Mouse (Mus musculus) thymus, postnatal 0 days (tissue): ENCODE results near the gene Akap13. TPM values are rescaled to one million over a fixed set of nuclear protein-coding genes. Genes with fewer than 3 reads are reported as not detected.
"Not testable (repeated sequence)": the region's sequence is repeated elsewhere in the genome, so short reads cannot be mapped to it uniquely, and the experiment has no call there.

Source experiments
- DNase-seq: peaks from one replicate; pipeline ENCODE4 v3.0.0-alpha.2; 2015; ENCODE audit warnings: low spot score
- polyA plus RNA-seq: library from polyadenylated mRNA; unstranded; fragments of >200 nt; fragmentation: Nextera tagmentation; extraction: Ambion mirVana; gene quantifications from 2 replicates; pipeline ENCODE4 v1.2.1, GENCODE M21; 2015

The Akap13 gene
- polyA plus RNA-seq, 1 experiment from 2014 or later: 72.9 TPM

GRCm38 (mm10) chr7:75594801-75595200, 139.5 kb downstream of the Akap13 start:
- no peak for DNase-seq

GRCm38 (mm10) chr7:75595268-75595667, 139.9 kb downstream of the Akap13 start:
- no peak for DNase-seq

GRCm38 (mm10) chr7:75596058-75596748, 140.9 kb downstream of the Akap13 start:
- peak; percentile 87 for DNase-seq

GRCm38 (mm10) chr7:75597840-75598239, 142.5 kb downstream of the Akap13 start:
- DNase-seq: no peak

GRCm38 (mm10) chr7:75600360-75601075, 145.2 kb downstream of the Akap13 start:
- DNase-seq: peak; percentile 80

- DNase-seq: no peak
Observed at GRCm38 (mm10) chr7:75607248-75607647, 151.9 kb downstream of the Akap13 start.

GRCm38 (mm10) chr7:75608716-75609115, 153.4 kb downstream of the Akap13 start:
- DNase-seq: peak; percentile 60

- DNase-seq: peak; percentile 69
Observed at GRCm38 (mm10) chr7:75609456-75610262, 154.3 kb downstream of the Akap13 start.

- peak; percentile 87 for DNase-seq
Observed at GRCm38 (mm10) chr7:75610391-75610790, 155.1 kb downstream of the Akap13 start.

GRCm38 (mm10) chr7:75611261-75611950, 156.1 kb downstream of the Akap13 start:
- DNase-seq: peak; percentile 49

GRCm38 (mm10) chr7:75612000-75612682, 156.8 kb downstream of the Akap13 start:
- peak; percentile 56 for DNase-seq

- no peak for DNase-seq
Observed at GRCm38 (mm10) chr7:75612683-75613053, 157.3 kb downstream of the Akap13 start.

- DNase-seq: no peak
Observed at GRCm38 (mm10) chr7:75613240-75613639, 157.9 kb downstream of the Akap13 start.

GRCm38 (mm10) chr7:75614826-75615225, 159.5 kb downstream of the Akap13 start:
- DNase-seq: no peak

- not testable (repeated sequence) for DNase-seq
Observed at GRCm38 (mm10) chr7:75617246-75617645, 161.9 kb downstream of the Akap13 start.

- no peak for DNase-seq
Observed at GRCm38 (mm10) chr7:75618699-75619098, 163.4 kb downstream of the Akap13 start.

- DNase-seq: no peak
Observed at GRCm38 (mm10) chr7:75619875-75620274, 164.5 kb downstream of the Akap13 start.

- DNase-seq: no peak
Observed at GRCm38 (mm10) chr7:75620395-75620960, 165.1 kb downstream of the Akap13 start.

- no peak for DNase-seq
Observed at GRCm38 (mm10) chr7:75620976-75621375, 165.6 kb downstream of the Akap13 start.

GRCm38 (mm10) chr7:75627831-75628230, 172.5 kb downstream of the Akap13 start:
- no peak for DNase-seq
